ENCODE assay signal across 19 mouse cellular contexts in genomic region chr15:7069374-7069773, GRCm38 (mm10). TPM values are rescaled to one million over a fixed set of nuclear protein-coding genes. Genes with fewer than 3 reads are reported as not detected.
A peak's percentile ranks its signal among the peaks of the same experiment; 100 is the strongest.
DNase-seq lines count a peak whose midpoint lies in the region; ATAC-seq lines count a peak whose summit lies in the region.
"Had no signal": no experiment of that assay in that cellular context is flagged by ENCODE, and none has a peak within 500 bp of the region (broad histone marks: within the 10 kb centered on the region; RNA-seq: fewer than 3 reads in every experiment).

No protein-coding gene starts in this region.

- no peak overlapping the region for H3K9ac ChIP-seq in forebrain, embryonic 14.5 days (ENCODE audit: low read length)
- no peak overlapping the region for H3K9ac ChIP-seq in forebrain, embryonic 11.5 days (ENCODE audit: low read length)
- no peak overlapping the region for H3K9ac ChIP-seq in midbrain, embryonic 14.5 days (replicated peaks; ENCODE audit: low read length)
- no peak overlapping the region for H3K9ac ChIP-seq in midbrain, embryonic 15.5 days
- H3K9ac ChIP-seq: embryonic facial prominence, embryonic 12.5 days; liver, postnatal 0 days had no signal

- ATAC-seq in forebrain, embryonic 14.5 days = 0 out of 2 replicates have a peak, but pooled peaks have one; percentile 27
- no peak for ATAC-seq in forebrain, embryonic 11.5 days (replicated peaks; ENCODE audit: low FRiP score)
- ATAC-seq in midbrain, embryonic 14.5 days (ENCODE audit: low FRiP score, low TSS enrichment) = no peak
- ATAC-seq in midbrain, embryonic 15.5 days (replicated peaks) = no peak; the same call in 1 of the 2 replicates
- ATAC-seq: inflammation-experienced regulatory T-cells, adult 6 months had no signal

- WGBS in forebrain, embryonic 14.5 days = 51% methylated on average over 7 of the region's 7 CpGs
- WGBS in forebrain, embryonic 11.5 days = 59% methylated on average over 7 of the region's 7 CpGs
- WGBS in midbrain, embryonic 14.5 days = 56% methylated on average over 7 of the region's 7 CpGs
- 49% methylated on average over 7 of the region's 7 CpGs for WGBS in midbrain, embryonic 15.5 days
- 62% methylated on average over 7 of the region's 7 CpGs for WGBS in embryonic facial prominence, embryonic 10.5 days

- H3K9me3 ChIP-seq in forebrain, embryonic 14.5 days (replicated peaks; ENCODE audit: control insufficient read depth, low read length) = no peaks in the 10 kb centered on the region
- H3K9me3 ChIP-seq in forebrain, embryonic 11.5 days (ENCODE audit: control insufficient read depth, low read length) = no peaks in the 10 kb centered on the region
- no peaks in the 10 kb centered on the region for H3K9me3 ChIP-seq in midbrain, embryonic 14.5 days (ENCODE audit: control insufficient read depth, low read length)
- no peaks in the 10 kb centered on the region for H3K9me3 ChIP-seq in midbrain, embryonic 15.5 days
- H3K9me3 ChIP-seq in embryonic facial prominence, embryonic 10.5 days = no peaks in the 10 kb centered on the region
- H3K9me3 ChIP-seq: embryonic facial prominence, embryonic 12.5 days; limb, embryonic 10.5 days had no signal

- no peak for DNase-seq in forebrain, embryonic 14.5 days (ENCODE audit: low spot score)
- DNase-seq in forebrain, embryonic 11.5 days (ENCODE audit: low spot score) = no peak
- peak; percentile 30 for DNase-seq in midbrain, embryonic 14.5 days
- DNase-seq in right cerebral cortex, postnatal 4 days = peak; percentile 20
- no peak for DNase-seq in right cerebral cortex, postnatal 36 days (ENCODE audit: low spot score in 2 of 2)
- no peak for DNase-seq in embryonic facial prominence, embryonic 10.5 days (ENCODE audit: low spot score)
- DNase-seq: cerebellum, adult 8-10 months; gastrocnemius, postnatal 25 days; heart, adult 2 months; kidney, adult 8-10 months; liver, postnatal 0 days; lung, postnatal 10 days; retina, postnatal 1 day; thymus, postnatal 36 days had no signal

- H3K36me3 ChIP-seq in forebrain, embryonic 14.5 days (ENCODE audit: control insufficient read depth, insufficient read depth, low read length) = no peaks in the 10 kb centered on the region
- H3K36me3 ChIP-seq in forebrain, embryonic 11.5 days (ENCODE audit: control insufficient read depth, insufficient read depth, low read length) = no peaks in the 10 kb centered on the region
- no peaks in the 10 kb centered on the region for H3K36me3 ChIP-seq in midbrain, embryonic 14.5 days (ENCODE audit: control insufficient read depth, insufficient read depth, low read length)
- H3K36me3 ChIP-seq in midbrain, embryonic 15.5 days (replicated peaks) = no peaks in the 10 kb centered on the region
- no peaks in the 10 kb centered on the region for H3K36me3 ChIP-seq in embryonic facial prominence, embryonic 10.5 days (replicated peaks)
- H3K36me3 ChIP-seq: embryonic facial prominence, embryonic 12.5 days; limb, embryonic 10.5 days had no signal

- H3K27ac ChIP-seq in forebrain, embryonic 14.5 days (ENCODE audit: low read depth, low read length) = no peak overlapping the region
- H3K27ac ChIP-seq in forebrain, embryonic 11.5 days (ENCODE audit: low read depth, low read length) = no peak overlapping the region
- no peak overlapping the region for H3K27ac ChIP-seq in midbrain, embryonic 14.5 days (replicated peaks; ENCODE audit: low read depth, low read length)
- H3K27ac ChIP-seq in midbrain, embryonic 15.5 days = no peak overlapping the region
- H3K27ac ChIP-seq in embryonic facial prominence, embryonic 10.5 days (replicated peaks) = no peak overlapping the region
- H3K27ac ChIP-seq: embryonic facial prominence, embryonic 12.5 days; heart, adult 2 months; limb, embryonic 10.5 days had no signal

- no peaks in the 10 kb centered on the region for H3K27me3 ChIP-seq in forebrain, embryonic 14.5 days (replicated peaks; ENCODE audit: control insufficient read depth, insufficient read depth, low read length)
- H3K27me3 ChIP-seq in forebrain, embryonic 11.5 days (ENCODE audit: control insufficient read depth, insufficient read depth, low read length) = no peaks in the 10 kb centered on the region
- no peaks in the 10 kb centered on the region for H3K27me3 ChIP-seq in midbrain, embryonic 14.5 days (ENCODE audit: control insufficient read depth, insufficient read depth, low read length)
- H3K27me3 ChIP-seq in midbrain, embryonic 15.5 days (replicated peaks) = no peaks in the 10 kb centered on the region
- 0 out of 2 replicates have a peak, but pooled peaks cover 11% of the 10 kb centered on the region for H3K27me3 ChIP-seq in embryonic facial prominence, embryonic 10.5 days (replicated peaks; ENCODE audit: low read depth, poor library complexity, severe bottlenecking)
- H3K27me3 ChIP-seq: embryonic facial prominence, embryonic 12.5 days had no signal

- H3K4me3 ChIP-seq in forebrain, embryonic 14.5 days (ENCODE audit: low read depth, low read length) = no peak overlapping the region
- no peak overlapping the region for H3K4me3 ChIP-seq in forebrain, embryonic 11.5 days (ENCODE audit: low read depth, low read length)
- H3K4me3 ChIP-seq in midbrain, embryonic 14.5 days (replicated peaks; ENCODE audit: low read depth, low read length) = no peak overlapping the region
- no peak overlapping the region for H3K4me3 ChIP-seq in midbrain, embryonic 15.5 days
- no peak overlapping the region for H3K4me3 ChIP-seq in embryonic facial prominence, embryonic 10.5 days
- H3K4me3 ChIP-seq: embryonic facial prominence, embryonic 12.5 days; erythroblast, embryonic 14.5 days; heart, adult 2 months; limb, embryonic 10.5 days had no signal

- H3K4me1 ChIP-seq in forebrain, embryonic 14.5 days (ENCODE audit: control insufficient read depth, insufficient read depth, low read length) = no peaks in the 10 kb centered on the region
- no peaks in the 10 kb centered on the region for H3K4me1 ChIP-seq in forebrain, embryonic 11.5 days (replicated peaks; ENCODE audit: control insufficient read depth, insufficient read depth, low read length)
- H3K4me1 ChIP-seq in midbrain, embryonic 14.5 days (ENCODE audit: control insufficient read depth, insufficient read depth, low read length) = no peaks in the 10 kb centered on the region
- no peaks in the 10 kb centered on the region for H3K4me1 ChIP-seq in midbrain, embryonic 15.5 days
- peaks cover 4% of the 10 kb centered on the region; the same call in 1 of the 2 replicates for H3K4me1 ChIP-seq in embryonic facial prominence, embryonic 10.5 days
- H3K4me1 ChIP-seq: embryonic facial prominence, embryonic 12.5 days had no signal

- H3K4me2 ChIP-seq in forebrain, embryonic 14.5 days (ENCODE audit: low read length) = no peak overlapping the region
- H3K4me2 ChIP-seq in forebrain, embryonic 11.5 days (ENCODE audit: low read depth, low read length, severe bottlenecking) = no peak overlapping the region
- H3K4me2 ChIP-seq in midbrain, embryonic 14.5 days (ENCODE audit: low read length) = no peak overlapping the region
- H3K4me2 ChIP-seq in midbrain, embryonic 15.5 days = no peak overlapping the region
- H3K4me2 ChIP-seq: embryonic facial prominence, embryonic 12.5 days had no signal

RNA-seq across cellular contexts. Expression of gene Lifr, which starts 21.0 kb away (rescaled TPM):
- polyA plus RNA-seq in forebrain, embryonic 14.5 days (2014; fragmentation: Nextera tagmentation; extraction: Ambion mirVana) = 8.5 and 10.7 TPM in 2 replicates
- 9.4 and 10.7 TPM in 2 replicates for polyA plus RNA-seq in forebrain, embryonic 11.5 days (2014; fragmentation: Nextera tagmentation; extraction: Ambion mirVana)
- polyA plus RNA-seq in midbrain, embryonic 14.5 days (2014; fragmentation: Nextera tagmentation; extraction: Ambion mirVana) = 11.8 and 17.5 TPM in 2 replicates
- 9.7 and 11.2 TPM in 2 replicates for polyA plus RNA-seq in midbrain, embryonic 15.5 days (2015; fragmentation: Nextera tagmentation; extraction: Ambion mirVana)
- polyA plus RNA-seq in embryonic facial prominence, embryonic 10.5 days (2016; fragmentation: Nextera tagmentation; extraction: Ambion mirVana) = 10.0 and 11.0 TPM in 2 replicates
- polyA plus RNA-seq: erythroblast, embryonic 14.5 days had no signal

Comparison
In these comparisons a context has a peak if more than half of its experiments do, and no peak if none do; other contexts are left out.
1. DNase-seq: peak in midbrain, embryonic 14.5 days (single experiment) and right cerebral cortex, postnatal 4 days (single experiment); none in forebrain, embryonic 14.5 days (single experiment), forebrain, embryonic 11.5 days (single experiment), right cerebral cortex, postnatal 36 days (0 of 2) and embryonic facial prominence, embryonic 10.5 days (single experiment).